Mouse (Mus musculus): ENCODE data around the gene 0610010F05Rik. TPM values are rescaled to one million over a fixed set of nuclear protein-coding genes. Genes with fewer than 3 reads are reported as not detected.

The 0610010F05Rik gene
- total and polyA plus RNA-seq, 3 experiments = 1.1 to 11.4 (median 9.0) TPM

DNA sequence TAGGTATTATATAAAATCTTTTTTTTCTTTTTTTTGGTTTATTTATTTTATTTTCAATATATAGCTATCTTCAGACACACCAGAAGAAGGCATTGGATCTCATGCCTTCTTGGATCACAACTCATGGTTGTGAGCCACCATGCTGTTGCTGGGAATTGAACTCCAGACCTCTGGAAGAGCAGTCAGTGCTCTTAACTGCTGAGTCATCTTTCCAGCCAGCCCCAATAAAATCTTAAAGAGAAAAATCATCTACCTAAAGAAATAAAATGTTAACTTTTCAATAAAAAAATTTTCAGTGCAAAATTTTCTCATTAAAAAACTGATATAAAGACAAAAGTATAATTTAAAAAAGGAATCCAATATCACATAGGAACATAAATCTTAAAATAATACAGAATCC, 30.8 kb upstream of the 0610010F05Rik start:
- no peak overlapping the region for H3K27ac ChIP-seq
- no peak overlapping the region for H3K4me3 ChIP-seq
- peaks cover 5% of the 10 kb centered on the region for H3K79me2 ChIP-seq (replicated peaks; ENCODE audit: control insufficient read depth, insufficient read depth, low read length)
- no peak for TF ChIP-seq EP300 (IDR thresholded peaks at IDR 0.05; ENCODE audit: insufficient read depth, low read depth, low read length)
- peaks cover 2% of the 10 kb centered on the region; the same call in 1 of the 2 replicates for H3K36me3 ChIP-seq (ENCODE audit: control insufficient read depth, insufficient read depth, low read length)
- H3K27me3 ChIP-seq (ENCODE audit: control insufficient read depth, insufficient read depth, low read length) = no peaks in the 10 kb centered on the region
- no peak for DNase-seq
- no peak overlapping the region for H3K9ac ChIP-seq (ENCODE audit: low read depth, low read length)
- intact Hi-C loops (cut with DNase I) = loop anchor here (2.0 to 10.0 kb wide), 2 partner anchors 107 to 169 kb away; partner anchors contain the start of genes Ahsa2 and Rel
- peaks cover 2% of the 10 kb centered on the region for H3K4me1 ChIP-seq (ENCODE audit: control insufficient read depth, insufficient read depth, low read length)

DNA sequence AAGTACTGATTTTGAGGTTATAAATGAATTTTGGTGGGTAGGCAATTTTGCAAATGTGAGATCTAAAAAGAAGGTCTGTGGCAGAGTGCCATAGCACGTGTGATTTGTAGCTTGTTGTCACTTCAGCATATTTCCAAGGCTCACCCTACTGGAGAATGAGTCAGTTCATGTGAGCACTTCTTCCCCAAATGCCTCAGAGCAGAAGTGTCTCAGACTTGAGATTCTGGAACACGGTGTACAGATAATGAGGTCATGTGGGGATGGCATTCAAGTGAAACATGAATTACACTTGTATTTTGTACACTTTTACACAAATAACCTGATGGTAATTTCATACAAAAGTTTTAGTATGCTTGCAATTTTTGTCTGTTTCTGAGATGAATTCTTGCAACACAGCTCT, 24.4 kb upstream of the 0610010F05Rik start:
- H3K36me3 ChIP-seq (ENCODE audit: control insufficient read depth, insufficient read depth, low read length) = peaks cover 5% of the 10 kb centered on the region; the same call in 1 of the 2 replicates
- no peak for TF ChIP-seq POLR2A (IDR thresholded peaks at IDR 0.05; ENCODE audit: insufficient read depth, low read depth, low read length)
- no peak for TF ChIP-seq CTCF (IDR thresholded peaks at IDR 0.05)
- no peak for TF ChIP-seq EP300 (IDR thresholded peaks at IDR 0.05; ENCODE audit: insufficient read depth, low read depth, low read length)
- peaks cover 6% of the 10 kb centered on the region for H3K79me2 ChIP-seq (replicated peaks; ENCODE audit: control insufficient read depth, insufficient read depth, low read length)
- no peak overlapping the region for H3K4me3 ChIP-seq
- no peak overlapping the region for H3K27ac ChIP-seq
- no peak overlapping the region for H3K9ac ChIP-seq (ENCODE audit: low read depth, low read length)
- H3K4me1 ChIP-seq (ENCODE audit: control insufficient read depth, insufficient read depth, low read length) = peaks cover 2% of the 10 kb centered on the region
- no peak for DNase-seq
- 47% methylated on average over 2 of the region's 2 CpGs for WGBS
- no peaks in the 10 kb centered on the region for H3K27me3 ChIP-seq (ENCODE audit: control insufficient read depth, insufficient read depth, low read length)
- intact Hi-C loops (cut with DNase I) = no loop called here

DNA sequence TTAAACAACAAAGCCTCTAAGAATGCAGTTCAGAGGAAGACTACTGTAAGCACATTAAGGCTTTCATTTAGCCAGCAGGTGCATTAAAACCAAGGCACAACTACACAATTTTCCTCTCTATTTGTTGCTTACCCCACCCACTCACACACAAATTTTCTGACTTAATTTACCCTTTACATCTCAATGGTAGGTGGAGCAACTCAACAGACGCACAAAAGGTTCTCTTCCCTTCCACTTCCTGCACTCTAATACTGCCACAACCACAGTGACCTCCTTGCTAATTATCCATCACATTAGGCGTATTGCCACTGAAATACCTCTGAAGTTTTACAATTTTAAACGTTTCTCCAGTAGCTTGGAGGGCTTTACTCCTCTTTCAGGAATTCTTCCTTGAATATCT, 20.2 kb upstream of the 0610010F05Rik start:
- H3K9ac ChIP-seq (ENCODE audit: low read depth, low read length) = no peak overlapping the region
- no peaks in the 10 kb centered on the region for H3K27me3 ChIP-seq (ENCODE audit: control insufficient read depth, insufficient read depth, low read length)
- H3K4me3 ChIP-seq = no peak overlapping the region
- WGBS = 77% methylated on average over 3 of the region's 3 CpGs
- intact Hi-C loops (cut with DNase I) = no loop called here
- no peak for DNase-seq
- H3K36me3 ChIP-seq (ENCODE audit: control insufficient read depth, insufficient read depth, low read length) = peaks cover 5% of the 10 kb centered on the region
- TF ChIP-seq EP300 (IDR thresholded peaks at IDR 0.05; ENCODE audit: insufficient read depth, low read depth, low read length) = no peak
- no peak for TF ChIP-seq POLR2A (IDR thresholded peaks at IDR 0.05; ENCODE audit: insufficient read depth, low read depth, low read length)
- TF ChIP-seq CTCF (IDR thresholded peaks at IDR 0.05) = no peak
- no peaks in the 10 kb centered on the region; the same call in none of the 2 replicates for H3K4me1 ChIP-seq (ENCODE audit: control insufficient read depth, insufficient read depth, low read length)
- no peak overlapping the region for H3K27ac ChIP-seq
- H3K79me2 ChIP-seq (replicated peaks; ENCODE audit: control insufficient read depth, insufficient read depth, low read length) = peaks cover 2% of the 10 kb centered on the region

DNA sequence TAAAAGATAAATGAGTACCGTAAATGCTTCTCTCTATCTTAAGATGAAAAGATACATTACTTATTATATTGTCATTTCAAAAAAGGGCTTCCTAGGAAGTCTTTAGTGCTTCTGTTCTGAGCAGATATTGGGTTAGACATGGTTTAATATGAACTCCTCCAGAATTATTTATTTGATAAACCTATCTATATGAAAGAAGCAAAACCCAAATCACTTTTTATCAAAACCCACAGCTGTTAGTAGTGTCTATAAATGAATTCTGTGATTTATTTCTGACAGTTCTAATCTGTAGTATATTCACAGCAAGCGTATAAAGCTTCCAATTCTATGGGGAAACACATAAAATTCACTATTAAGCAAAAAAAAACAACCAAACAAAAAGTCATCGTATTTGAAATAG, 14.4 kb upstream of the 0610010F05Rik start:
- no peaks in the 10 kb centered on the region; the same call in 1 of the 2 replicates for H3K36me3 ChIP-seq (ENCODE audit: control insufficient read depth, insufficient read depth, low read length)
- no peaks in the 10 kb centered on the region for H3K79me2 ChIP-seq (replicated peaks; ENCODE audit: control insufficient read depth, insufficient read depth, low read length)
- DNase-seq = no peak
- H3K4me1 ChIP-seq (ENCODE audit: control insufficient read depth, insufficient read depth, low read length) = no peaks in the 10 kb centered on the region
- H3K27ac ChIP-seq = no peak overlapping the region
- 95% methylated on average over 3 of the region's 3 CpGs for WGBS
- TF ChIP-seq POLR2A (IDR thresholded peaks at IDR 0.05; ENCODE audit: insufficient read depth, low read depth, low read length) = no peak
- no peak for TF ChIP-seq EP300 (IDR thresholded peaks at IDR 0.05; ENCODE audit: insufficient read depth, low read depth, low read length)
- TF ChIP-seq CTCF (IDR thresholded peaks at IDR 0.05) = no peak
- H3K9ac ChIP-seq (ENCODE audit: low read depth, low read length) = no peak overlapping the region
- intact Hi-C loops (cut with DNase I) = no loop called here
- H3K27me3 ChIP-seq (ENCODE audit: control insufficient read depth, insufficient read depth, low read length) = no peaks in the 10 kb centered on the region
- H3K4me3 ChIP-seq = no peak overlapping the region

DNA sequence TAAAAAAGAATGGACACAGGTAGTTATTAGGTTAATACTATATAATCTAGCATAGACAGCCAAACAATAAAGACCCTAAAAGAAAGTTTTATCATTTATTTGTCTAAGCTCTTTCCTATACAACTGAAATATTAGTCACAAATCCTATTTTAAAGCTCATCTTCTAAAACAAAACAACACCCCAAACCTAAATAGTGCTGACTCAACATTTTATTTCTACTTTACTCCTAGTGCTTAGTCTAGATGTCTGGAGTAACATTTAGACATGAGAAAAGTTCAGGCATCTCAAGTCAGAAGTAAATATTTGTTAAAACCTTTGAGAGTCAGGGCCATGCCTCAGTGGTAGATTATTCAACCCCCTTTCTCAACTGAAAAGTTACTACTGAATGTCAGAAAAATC, 14.0 kb upstream of the 0610010F05Rik start:
- Histone ChIP-seq H3K27ac (no peak overlapping the region), H3K4me1 (ENCODE audit: control insufficient read depth, insufficient read depth, low read length) (no peaks in the 10 kb centered on the region), H3K9ac (ENCODE audit: low read depth, low read length) (no peak overlapping the region), H3K4me3 (no peak overlapping the region), H3K36me3 (ENCODE audit: control insufficient read depth, insufficient read depth, low read length) (no peaks in the 10 kb centered on the region; the same call in 1 of the 2 replicates), H3K27me3 (ENCODE audit: control insufficient read depth, insufficient read depth, low read length) (no peaks in the 10 kb centered on the region), H3K79me2 (replicated peaks; ENCODE audit: control insufficient read depth, insufficient read depth, low read length) (no peaks in the 10 kb centered on the region)
- TF ChIP-seq CTCF (IDR thresholded peaks at IDR 0.05) (no peak), POLR2A (IDR thresholded peaks at IDR 0.05; ENCODE audit: insufficient read depth, low read depth, low read length) (no peak), EP300 (IDR thresholded peaks at IDR 0.05; ENCODE audit: insufficient read depth, low read depth, low read length) (no peak)
- intact Hi-C loops (cut with DNase I) = no loop called here
- no peak for DNase-seq

DNA sequence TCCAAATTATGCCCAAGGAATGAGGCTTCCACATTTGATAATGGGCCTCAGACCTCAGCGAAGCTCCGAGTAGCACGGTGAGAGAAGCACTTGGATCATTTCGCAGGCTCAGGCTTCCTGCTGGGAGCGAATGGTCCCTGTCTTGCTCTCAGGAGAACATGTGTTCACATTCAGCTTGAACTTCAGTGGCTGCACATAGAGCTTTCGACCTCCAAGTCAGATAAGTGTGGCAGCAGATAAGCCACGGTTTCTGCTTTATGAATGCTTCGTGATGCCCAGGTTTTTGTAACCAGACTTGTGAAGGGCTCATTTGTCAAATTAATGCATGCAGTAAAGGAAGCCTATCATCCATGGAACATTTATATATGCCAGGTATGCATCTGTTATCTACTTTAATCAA, 1.1 kb upstream of the 0610010F05Rik start:
- H3K4me3 ChIP-seq = no peak overlapping the region
- H3K27ac ChIP-seq = no peak overlapping the region
- peaks cover 2% of the 10 kb centered on the region for H3K4me1 ChIP-seq (ENCODE audit: control insufficient read depth, insufficient read depth, low read length)
- DNase-seq = no peak
- TF ChIP-seq CTCF (IDR thresholded peaks at IDR 0.05) (no peak), POLR2A (IDR thresholded peaks at IDR 0.05; ENCODE audit: insufficient read depth, low read depth, low read length) (no peak), EP300 (IDR thresholded peaks at IDR 0.05; ENCODE audit: insufficient read depth, low read depth, low read length) (no peak)
- H3K36me3 ChIP-seq (ENCODE audit: control insufficient read depth, insufficient read depth, low read length) = no peaks in the 10 kb centered on the region
- 52% methylated on average over 8 of the region's 8 CpGs for WGBS
- H3K9ac ChIP-seq (ENCODE audit: low read depth, low read length) = no peak overlapping the region
- no peaks in the 10 kb centered on the region for H3K27me3 ChIP-seq (ENCODE audit: control insufficient read depth, insufficient read depth, low read length)
- intact Hi-C loops (cut with DNase I) = loop anchor here (10.0 kb wide), 1 partner anchor 140 kb away; the partner anchor contains the start of gene Ahsa2
- H3K79me2 ChIP-seq (replicated peaks; ENCODE audit: control insufficient read depth, insufficient read depth, low read length) = no peaks in the 10 kb centered on the region

Data from heart, adult 2 months (tissue).